Mouse (Mus musculus) spleen, postnatal 36 days (tissue): Measurements from ENCODE around the gene Vac14.

Source experiments
- DNase-seq, 2 experiments: peaks; one replicate each; pipeline ENCODE4 v3.0.0; 2022; ENCODE audit warnings: low spot score in 2 of 2, mixed read lengths in 1 of 2

Vac14 gene

DNA sequence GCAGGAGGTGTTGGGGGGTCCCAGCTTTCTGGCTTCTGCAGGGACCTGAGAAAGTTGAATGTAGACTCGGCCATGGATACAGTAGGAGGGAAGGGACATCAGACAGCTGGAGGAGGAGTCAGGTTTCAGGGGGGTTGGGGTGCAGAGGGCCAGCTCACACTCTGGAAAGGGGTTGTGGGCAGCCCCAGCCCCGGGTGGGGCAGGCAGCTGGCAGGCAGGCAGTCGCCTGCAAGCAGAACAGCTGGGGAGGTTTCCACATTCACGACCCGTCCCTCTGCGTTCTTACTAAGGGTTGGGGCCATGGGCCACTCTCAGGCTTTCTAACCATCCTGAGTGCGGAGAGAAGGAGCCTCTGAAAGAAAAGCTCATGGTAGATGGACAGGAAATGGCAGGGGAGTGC is 98.7 kb downstream of the Vac14 start:
- no peak for DNase-seq

DNA sequence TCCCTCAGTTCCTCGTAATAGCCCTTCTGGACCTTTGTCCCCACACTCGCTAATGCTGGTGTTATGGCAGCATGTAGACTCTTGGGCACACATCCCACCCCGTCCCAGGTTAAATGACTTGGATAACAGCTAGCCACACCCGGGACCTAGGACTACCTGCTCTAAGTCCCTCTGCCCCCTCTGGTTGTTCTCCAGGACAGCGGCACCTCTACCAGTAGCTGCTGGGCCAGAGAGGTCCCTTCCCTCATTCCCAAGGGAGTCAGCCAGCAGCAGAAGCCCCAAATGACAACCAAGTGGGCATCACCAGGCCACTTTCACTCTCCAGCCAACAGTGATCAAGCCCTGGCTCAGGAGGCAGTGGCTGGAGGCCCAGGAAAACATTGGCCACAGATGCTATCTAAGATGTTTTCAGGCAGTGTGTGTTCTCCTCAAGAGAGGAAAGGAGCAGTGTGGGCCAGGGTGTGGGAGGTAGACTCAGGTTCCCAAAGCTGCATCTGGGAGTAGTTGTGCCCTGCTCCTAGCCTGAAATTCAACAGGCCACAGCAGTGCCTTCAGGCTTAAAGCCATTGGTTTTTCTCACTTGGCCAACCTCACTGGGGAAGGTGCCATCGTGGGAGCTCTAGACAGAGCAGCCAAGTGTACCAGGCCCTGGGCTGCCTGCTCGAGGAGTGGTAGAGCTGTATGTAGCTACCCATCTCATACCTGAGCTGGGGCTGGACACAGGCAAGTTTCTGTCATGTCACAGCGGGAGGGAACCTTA is 100.0 kb downstream of the Vac14 start:
- no peak for DNase-seq

DNA sequence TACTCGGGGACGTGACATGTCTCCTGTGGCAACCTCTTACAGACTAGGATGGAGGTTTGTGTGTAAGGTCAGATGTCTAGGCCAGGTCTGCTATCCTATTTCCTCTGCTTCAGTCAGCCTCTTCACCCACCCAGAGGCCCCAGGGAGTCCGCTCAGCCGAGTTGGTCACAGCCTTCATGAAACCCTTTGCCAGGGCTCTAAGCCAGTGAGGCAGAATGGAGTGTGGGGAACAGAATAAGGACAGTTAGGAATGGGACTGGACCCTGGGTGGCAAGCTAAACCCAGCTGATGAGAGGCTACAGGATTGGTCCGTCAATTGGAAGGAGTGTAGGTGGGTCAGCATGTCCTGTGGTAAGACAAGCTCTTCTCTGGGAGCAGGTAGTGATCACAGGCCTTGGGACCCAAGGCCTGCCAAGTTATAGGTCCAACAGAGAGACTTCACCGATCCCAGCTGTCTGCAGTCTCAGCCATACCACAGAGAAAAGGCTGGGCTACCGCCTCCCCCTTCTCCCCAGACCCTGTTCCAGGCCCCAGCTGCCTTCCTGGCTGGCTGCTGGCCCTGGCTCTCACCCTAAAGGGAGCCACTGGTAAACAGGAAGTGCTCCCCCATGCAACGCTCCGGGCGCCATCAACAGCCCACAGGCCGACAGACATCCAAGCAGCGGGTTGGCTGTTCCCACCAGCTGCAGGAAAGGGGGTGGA is 100.7 kb downstream of the Vac14 start:
- peak in 1 of 2 experiments; percentile 18 for DNase-seq

DNA sequence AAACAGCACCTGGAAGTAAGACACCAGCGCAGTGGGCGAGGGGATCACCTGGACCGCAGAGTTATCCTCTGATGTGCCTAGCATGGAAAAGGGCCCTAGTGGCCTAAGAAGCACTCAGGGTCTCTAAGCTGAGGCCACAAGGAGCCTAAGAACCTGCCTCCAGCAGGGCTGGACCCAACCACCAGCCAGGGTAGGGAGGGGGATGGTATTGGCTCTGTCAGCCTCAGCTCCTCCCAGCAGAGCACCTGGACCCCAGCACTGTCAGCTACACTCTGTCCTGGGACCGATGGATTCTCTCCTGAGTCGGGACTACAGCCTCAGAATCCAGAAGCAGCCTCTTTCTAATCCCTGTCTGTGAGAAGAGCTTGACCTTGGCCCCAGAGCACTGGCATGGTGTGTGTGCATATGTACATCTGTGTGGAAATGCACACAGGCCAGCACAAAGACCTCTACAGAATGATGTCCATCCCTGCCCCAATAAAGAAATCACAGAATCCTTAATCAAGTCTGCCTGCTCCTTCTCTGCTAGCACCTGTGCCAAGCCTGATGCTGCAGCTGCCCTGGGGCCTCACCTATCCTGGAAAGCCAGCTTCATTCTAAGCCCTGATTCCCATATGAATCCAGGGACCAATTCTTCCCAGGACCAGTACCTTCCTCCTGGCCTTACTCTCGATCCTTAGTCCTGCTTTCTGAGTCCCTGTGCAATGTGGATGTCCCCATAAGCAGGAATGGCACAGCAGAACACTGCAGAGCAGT is 101.7 kb downstream of the Vac14 start:
- no peak for DNase-seq

DNA sequence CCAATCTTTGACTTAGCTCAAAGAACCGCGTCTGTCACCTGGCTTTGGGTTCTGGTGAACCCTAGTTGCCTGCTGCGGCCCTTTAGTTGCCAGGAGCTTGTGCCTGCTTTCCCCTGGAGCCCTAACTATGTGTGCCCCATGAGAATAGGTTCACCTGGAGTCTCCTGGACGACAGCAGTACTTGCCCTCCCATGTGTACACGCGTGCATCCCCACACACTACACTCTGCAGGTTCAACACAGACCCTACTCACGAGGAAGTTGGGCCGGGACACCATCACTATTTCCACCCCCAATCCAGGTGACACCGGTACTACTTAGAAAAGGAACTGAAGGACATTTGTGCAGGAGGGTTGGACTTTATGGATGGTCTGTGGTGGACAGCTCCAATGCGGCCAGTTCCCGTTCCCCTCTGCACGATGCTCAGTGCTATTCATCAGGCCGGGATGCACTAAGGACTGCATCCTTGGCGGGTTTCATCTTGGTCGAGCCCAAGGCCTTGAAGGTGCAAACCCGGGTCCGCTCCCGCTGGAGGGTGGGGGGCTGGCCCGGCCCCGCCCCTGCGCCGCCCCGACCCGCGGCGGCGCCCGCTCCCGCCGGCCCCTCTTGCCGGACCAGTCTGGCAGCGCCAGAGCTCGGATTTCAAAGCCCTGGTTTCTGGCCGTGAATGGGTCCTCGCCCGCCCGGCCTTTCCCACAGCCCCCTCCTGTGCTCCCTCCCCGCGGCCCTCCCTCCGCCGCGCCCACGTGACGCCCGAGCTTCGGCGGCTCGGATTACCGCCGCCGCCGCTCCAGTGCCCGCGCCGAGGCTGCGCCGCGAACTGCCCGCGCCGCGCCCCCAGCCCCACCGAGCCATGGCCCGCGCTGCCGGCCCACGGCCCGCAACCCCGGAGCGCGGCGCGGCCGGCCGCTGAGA is 102.6 kb downstream of the Vac14 start, which contains the start of gene Mtss1l:
TSS of gene Mtss1l (plus strand) at position 792 of the 914 bp plus-strand sequence.
- peak; percentile 14 to 18 for DNase-seq

DNA sequence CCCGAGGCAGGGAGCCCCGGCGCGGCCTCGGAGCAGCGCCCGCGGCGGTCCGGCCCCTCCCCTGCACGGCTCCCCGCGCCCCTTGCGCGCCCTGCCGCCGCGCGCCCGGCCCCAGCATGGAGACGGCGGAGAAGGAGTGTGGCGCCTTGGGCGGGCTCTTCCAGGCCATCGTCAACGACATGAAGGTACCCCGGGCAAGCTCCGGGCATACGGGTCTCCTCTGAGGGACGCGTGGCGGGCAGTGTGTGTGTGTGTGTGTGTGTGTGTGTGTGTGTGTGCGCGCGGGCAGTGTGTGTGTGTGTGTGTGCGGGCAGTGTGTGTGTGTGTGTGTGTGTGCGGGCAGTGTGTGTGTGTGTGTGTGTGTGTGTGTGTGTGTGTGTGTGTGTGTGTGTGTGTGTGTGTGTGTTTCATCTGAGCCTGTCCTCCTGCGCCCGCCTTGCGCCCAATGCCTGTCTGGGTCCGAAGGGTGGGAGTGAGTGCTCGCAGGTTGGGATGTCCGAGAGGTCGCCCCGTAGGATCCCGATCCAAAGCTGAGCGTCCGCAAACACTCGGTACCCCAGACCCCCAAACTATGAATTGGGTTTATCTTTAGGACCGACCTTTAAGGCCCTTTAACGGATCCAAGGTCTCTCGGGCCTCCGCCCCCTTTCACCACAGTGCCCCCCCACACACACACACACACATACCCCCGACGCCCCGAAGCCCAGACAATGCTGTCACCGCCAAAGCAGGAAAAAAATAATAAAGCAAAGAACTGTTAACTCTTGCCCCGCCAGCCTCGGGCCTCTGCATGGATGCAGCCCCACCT is 103.4 kb downstream of the Vac14 start:
- DNase-seq = no peak

DNA sequence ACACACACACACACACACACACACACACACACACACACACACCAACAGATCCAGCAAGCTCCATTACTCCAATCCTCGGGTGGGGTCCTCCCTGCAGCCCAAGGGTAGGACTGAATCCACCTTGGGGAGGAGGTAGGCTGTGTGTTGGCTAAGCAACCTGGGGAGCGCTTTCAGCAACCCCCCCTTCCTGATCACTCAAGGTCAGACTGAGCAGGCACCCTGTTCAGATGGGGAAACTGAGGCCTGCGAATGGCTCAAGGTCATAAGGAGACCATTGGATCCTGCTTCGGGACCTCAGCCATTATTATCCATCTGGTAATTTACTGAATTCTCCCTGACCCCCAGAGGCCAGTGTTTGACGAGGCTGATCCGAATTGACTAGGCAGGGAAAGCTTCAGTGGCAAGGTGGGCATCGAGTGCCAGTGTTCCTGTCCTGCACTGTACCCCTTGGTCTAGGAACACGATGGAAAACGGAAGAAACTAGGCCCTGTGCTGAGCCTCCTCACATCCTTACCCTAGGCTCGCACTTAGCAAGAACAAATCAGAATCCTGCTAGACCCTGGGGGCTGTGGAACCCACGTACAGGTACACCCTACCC is 104.1 kb downstream of the Vac14 start:
- DNase-seq = no peak

DNA sequence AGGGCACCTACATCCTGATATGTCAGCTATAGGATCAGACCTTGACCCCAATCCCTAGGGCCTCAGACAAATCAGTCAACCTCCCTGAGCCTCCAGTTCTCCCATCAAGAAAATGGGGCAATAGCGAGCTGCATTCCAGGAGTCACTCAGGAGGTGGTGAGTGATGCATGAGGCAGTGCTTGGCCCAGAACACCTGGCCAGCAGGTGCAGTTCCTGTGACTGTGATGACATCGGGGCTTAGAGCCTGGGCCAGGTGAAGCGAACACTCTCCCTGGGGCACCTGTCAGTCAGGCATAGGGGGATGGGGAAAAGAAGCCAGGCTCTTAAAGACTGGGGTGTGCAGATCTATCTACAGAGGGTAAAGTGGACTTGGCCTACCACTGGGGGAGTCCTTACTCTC is 106.1 kb downstream of the Vac14 start:
- no peak for DNase-seq

DNA sequence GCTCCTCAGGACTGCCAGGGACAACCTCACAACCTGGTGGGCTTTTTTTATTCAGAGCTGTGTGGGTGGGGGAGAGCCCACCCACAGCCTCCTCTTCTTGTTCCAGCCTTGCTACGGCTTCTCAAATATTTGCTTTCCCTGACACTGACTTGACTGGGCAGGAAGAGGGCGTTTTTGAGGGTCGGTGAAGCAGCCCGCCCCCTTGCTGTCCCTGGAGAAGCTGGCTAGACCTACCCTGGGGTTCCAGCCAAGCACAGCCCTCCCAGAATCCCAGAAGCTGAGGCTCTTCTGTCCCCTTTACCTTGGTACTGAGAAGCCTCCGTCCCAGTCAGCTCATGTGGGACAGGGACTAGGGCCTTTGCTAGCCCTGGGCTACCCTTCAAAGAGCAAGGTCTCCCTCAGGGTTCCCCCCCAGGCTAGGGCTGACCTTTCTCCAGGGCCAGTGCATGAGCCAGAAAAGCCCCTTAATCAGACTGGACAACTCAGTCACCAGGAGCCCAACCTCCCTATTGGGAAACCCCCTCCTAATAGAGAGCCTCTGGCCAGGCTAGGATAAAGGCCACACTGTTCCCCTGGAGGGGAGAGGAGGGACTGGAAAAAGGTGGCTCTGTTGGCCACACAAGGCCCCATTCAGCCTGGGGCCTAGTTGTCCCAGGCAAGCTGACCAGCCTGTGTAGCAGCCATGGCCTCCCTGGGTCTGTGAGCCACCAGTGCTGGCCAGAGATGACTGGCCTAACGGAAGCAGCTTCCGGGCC is 106.9 kb downstream of the Vac14 start:
- no peak for DNase-seq

DNA sequence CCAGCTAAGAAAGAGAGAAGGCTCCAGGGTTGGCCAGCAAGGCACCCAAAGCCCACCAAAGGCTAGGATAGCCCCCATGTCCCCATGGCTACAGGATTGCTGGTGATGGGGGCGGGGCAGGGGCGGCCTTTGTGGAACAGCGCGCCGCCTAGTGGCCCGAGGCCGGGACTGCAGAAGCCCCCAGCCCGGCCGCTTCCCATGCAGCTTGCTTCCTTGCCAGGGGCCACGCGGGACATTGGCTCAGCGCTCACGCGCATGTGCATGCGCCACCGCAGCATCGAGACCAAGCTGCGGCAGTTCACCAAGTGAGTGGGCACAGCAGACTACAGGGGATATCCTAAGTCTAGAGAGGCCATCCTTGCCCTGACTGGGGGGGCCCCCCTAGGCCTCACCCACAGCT is 108.5 kb downstream of the Vac14 start:
- DNase-seq = no peak

DNA sequence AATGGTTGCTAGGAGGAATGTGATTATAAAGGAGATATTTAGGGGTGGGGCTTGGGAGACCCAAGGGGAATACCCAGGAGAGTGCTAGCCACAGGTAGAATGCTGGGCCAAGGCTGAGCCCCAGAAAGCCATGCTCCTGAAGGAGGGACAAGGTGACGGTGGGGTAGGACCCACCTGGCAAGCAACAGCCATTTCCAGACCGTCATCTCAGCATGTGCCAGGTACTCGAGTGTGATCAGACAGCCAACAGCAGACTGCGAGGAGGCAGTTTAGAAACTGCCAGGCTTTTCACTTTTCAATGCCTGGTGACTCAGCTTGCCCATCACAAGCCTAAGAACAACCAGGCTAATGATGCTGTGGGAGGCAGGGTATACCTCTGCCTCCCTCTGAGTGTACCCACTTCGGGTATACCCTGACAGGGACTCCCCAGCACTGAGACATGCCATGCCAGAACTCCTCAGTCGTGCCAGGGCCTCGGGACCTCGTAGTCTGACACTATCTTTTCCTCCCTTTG is 113.0 kb downstream of the Vac14 start:
- DNase-seq = no peak

DNA sequence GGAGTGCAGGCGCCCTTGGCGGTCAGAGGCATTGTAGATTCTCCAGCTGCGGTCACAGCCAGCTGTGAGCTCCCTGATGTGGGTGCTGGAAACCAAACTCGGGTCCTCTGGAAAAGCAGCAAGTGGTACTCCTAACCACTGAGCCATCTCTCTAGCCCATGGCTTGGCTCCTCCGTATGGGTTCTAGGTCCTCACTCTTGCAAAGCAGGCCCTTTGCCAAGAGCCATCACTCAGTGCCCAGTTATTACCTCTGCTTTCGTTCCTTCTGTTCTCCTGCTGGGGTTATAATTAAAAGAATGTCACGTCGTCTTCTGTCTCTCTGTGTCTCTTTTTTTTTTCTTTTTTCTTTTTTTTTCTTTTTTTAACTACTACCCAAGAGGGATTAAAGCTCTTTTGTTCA is 114.7 kb downstream of the Vac14 start:
- DNase-seq = no peak

DNA sequence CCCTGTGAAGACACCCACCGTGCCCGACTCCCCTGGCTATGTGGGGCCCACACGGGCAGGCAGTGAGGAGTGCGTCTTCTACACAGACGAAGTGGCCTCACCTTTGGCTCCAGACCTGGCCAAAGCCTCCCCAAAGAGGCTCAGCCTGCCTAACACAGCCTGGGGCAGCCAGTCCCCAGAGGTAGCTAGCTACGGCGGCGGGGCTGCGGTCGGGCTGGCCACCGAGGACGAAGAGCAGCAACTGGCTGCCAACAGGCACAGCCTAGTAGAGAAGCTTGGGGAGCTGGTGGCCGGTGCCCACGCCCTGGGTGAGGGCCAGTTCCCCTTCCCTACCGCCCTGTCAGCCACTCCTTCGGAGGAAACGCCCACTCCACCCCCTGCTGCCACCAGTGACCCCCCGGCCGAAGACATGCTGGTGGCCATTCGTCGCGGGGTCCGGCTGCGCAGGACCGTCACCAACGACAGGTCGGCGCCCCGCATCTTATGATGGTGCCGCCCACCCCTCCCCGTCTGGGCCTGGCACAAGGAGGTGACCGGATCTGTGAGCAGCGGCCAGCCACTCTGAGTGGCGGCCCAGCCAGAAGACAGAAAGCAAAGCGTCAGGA is 120.3 kb downstream of the Vac14 start:
- DNase-seq = no peak

DNA sequence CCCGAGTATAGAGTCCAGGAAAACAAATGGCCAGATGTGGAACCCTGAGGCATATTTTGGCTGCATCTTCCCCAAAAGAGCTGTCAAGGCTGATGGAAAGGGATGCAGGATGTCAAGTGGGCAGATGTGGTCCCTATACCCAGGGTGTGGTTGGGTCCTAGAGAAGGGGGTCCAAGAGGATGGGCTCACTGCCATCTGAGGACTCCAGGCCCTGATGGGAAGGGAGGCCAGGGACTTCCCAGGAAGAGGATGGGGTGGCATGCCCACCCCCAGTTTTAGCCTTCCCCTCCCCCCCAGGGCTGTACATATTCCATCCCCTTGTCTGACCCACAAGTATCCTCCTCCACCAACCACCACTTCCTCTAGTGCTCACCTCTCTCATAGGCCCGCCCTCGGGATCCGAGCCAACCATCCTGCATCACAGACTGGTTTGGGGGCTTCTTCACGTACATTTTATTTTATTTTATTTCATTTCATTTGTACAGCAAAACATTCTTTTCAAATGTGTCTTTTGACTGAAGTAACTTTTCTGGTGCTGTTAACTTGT is 122.3 kb downstream of the Vac14 start:
- no peak for DNase-seq

DNA sequence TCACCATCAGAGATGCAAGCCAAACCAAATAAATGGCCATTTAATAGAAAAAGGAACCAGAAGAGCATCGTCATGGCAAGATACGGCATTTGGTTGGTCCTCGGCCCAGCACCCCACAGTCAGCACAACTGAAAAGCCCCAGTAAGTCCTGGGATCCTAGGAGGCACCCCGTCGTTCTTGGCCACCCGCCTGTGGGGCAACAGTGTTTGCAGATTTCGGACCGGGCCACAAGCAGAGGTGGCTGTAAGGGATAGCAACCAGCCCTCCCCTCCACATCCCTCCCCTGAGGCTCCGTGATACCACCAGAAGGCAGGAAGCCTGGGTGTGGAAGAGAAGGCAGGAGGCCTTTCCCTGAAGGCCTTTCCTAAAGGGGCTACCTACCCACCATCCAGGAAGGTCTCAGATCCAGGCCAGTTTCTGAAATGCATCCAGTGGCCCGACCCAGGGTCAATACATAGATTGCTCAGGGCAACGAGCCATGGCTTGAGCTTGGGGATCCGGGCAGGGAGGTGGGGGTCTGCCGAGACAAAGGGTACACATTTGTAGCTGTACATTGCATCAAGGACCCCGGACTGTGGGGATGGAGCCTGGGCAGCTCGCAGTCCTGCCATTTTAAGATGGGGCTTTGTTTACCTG is 123.5 kb downstream of the Vac14 start:
- no peak for DNase-seq

DNA sequence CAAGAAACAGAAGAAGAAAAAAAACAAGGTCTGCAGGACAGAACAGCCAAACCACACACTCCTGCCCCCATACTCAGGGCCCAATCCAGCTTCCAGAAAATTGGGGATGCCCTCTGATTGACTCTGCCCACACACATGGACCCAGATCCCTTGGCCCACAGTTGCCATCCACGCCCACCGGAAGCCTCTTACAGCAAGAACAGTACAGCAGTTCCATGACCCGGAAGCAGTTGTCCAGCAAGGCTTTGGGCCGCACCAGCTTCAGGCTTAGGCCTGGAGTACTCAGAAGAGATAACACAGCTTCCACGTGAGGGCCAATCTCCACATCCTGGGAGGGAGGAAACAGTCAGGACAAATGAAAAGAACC is 124.0 kb downstream of the Vac14 start:
- no peak for DNase-seq

DNA sequence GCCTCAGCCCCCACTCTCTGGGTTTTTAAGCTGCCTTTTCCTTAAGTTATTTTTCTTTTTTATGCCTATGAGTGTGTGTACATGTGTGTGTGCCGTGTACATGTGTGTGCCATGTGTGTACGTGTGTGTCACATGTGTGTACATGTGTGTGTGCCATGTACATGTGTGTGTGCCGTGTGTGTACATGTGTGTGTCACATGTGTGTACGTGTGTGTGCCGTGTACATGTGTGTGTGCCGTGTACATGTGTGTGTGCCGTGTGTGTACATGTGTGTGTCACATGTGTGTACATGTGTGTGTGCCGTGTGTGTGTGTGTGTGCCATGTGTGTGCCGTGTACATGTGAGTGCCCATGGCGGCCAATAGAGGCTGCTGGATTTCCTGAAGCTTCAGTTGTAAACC is 126.8 kb downstream of the Vac14 start:
- no peak for DNase-seq

DNA sequence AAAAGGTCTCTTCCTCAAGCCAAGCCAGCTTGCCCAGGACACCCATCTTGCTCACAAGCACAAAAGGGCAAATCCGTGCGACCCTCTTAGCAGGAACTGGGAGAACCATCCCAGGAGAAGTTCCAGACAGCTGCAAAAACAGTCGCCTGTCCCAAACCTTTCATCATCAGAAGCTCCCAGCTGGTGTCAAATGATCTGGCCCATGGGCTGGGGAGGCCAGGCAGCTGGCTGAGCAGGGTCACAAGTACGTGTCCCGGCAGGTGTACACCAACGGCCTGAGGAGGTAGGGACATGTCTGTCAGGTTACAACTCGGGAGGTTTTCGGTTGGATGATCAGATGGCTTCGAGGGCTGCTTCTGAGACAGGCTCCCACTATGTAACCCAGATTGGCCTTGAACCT is 128.3 kb downstream of the Vac14 start:
- DNase-seq = no peak
